Mouse (Mus musculus) myocyte (in vitro differentiated cells): ENCODE results near the gene Ccdc73.

Experiments
- CEBPB ChIP-seq: IDR thresholded peaks from 2 replicates; pipeline ENCODE4 v1.6.1; 2011; ENCODE audit warnings: mild to moderate bottlenecking, moderate library complexity; ENCODE audit not compliant: poor library complexity, insufficient read depth, severe bottlenecking
- E2F4 ChIP-seq: IDR thresholded peaks from one replicate; pipeline ENCODE4 v1.6.1; 2011; ENCODE audit warnings: mild to moderate bottlenecking, control low read depth, moderate library complexity; ENCODE audit not compliant: insufficient read depth
- MAX ChIP-seq: IDR thresholded peaks from one replicate; pipeline ENCODE4 v1.6.1; 2011; ENCODE audit warnings: low read depth, mild to moderate bottlenecking, control low read depth
- MYOD1 ChIP-seq, 3 experiments: IDR thresholded peaks; one replicate each; pipeline ENCODE4 v1.6.1; 2011; ENCODE audit warnings: control low read depth in 2 of 3, low read depth in 2 of 3, mild to moderate bottlenecking in 2 of 3, moderate library complexity in 1 of 3; ENCODE audit not compliant: insufficient read length in 2 of 3, control insufficient read depth in 1 of 3
- MYOG ChIP-seq, 3 experiments: IDR thresholded peaks; one replicate each; pipeline ENCODE4 v1.6.1; 2011; ENCODE audit warnings: control low read depth in 2 of 3, low read depth in 2 of 3, mild to moderate bottlenecking in 2 of 3; ENCODE audit not compliant: insufficient read length in 2 of 3, control insufficient read depth in 1 of 3, insufficient read depth in 1 of 3
- POLR2A ChIP-seq: IDR thresholded peaks from one replicate; pipeline ENCODE4 v1.6.1; 2011; ENCODE audit warnings: low read depth, mild to moderate bottlenecking, control low read depth, moderate library complexity; ENCODE audit not compliant: insufficient read length
- POLR2AphosphoS2 ChIP-seq: IDR thresholded peaks from one replicate; pipeline ENCODE4 v1.6.1; 2011; ENCODE audit warnings: low read depth, control low read depth; ENCODE audit not compliant: insufficient read length
- REST ChIP-seq: IDR thresholded peaks from one replicate; pipeline ENCODE4 v1.6.1; 2011; ENCODE audit warnings: mild to moderate bottlenecking, control low read depth, moderate library complexity; ENCODE audit not compliant: insufficient read depth, insufficient read length
- TCF12 ChIP-seq: IDR thresholded peaks from one replicate; pipeline ENCODE4 v1.6.1; 2011; ENCODE audit warnings: mild to moderate bottlenecking, control low read depth; ENCODE audit not compliant: poor library complexity, insufficient read depth, severe bottlenecking
- USF1 ChIP-seq: IDR thresholded peaks from one replicate; pipeline ENCODE4 v1.6.1; 2011; ENCODE audit warnings: low read depth, mild to moderate bottlenecking, control low read depth, moderate library complexity

DNA sequence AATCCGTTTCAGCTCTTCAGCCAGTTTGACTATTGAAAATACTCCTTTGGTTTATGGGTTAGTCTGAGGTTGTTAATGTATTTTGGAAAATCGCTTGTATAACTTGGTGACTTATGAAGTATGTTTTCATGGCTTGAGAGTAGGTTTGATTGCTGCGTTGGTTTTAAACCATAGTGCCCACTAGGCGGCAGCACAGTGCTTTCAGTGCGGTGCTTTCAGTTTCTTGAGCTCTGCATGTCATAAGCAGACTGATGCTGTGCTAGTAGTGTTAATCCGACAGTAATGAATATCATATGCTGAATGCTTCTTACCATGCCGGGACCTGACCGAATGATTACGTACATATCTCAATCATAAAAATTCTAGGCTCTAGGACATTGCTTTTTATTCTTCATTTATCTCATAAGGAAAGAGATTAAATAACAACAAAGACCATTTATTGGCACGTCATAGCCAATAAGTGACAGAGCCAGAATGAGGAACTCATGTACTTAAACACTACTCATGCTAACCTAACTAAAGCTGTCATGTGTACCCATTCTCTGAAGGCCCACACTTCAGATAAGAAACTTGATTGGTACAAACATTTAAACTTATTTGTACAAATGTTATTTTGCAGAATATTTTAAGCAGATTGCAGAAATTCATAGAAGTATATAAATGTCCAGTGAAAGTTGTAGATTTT lies 20.4 kb downstream of the Ccdc73 start:
- TF ChIP-seq POLR2A (no peak), REST (no peak), TCF12 (no peak), CEBPB (no peak), MYOG (IDR thresholded peaks at IDR 0.05; ENCODE audit: control insufficient read depth in 1 of 3, insufficient read depth in 1 of 3, insufficient read length in 2 of 3, low read depth in 2 of 3) (no peak), MAX (no peak), USF1 (no peak), E2F4 (no peak), POLR2AphosphoS2 (no peak), MYOD1 (IDR thresholded peaks at IDR 0.05; ENCODE audit: control insufficient read depth in 1 of 3, insufficient read length in 2 of 3, low read depth in 2 of 3) (no peak)
